Mouse (Mus musculus) lung, postnatal 4 days (tissue): ENCODE results near the gene Kcnk6.
A peak's percentile ranks its signal among the peaks of the same experiment; 100 is the strongest.

Experiments used
- DNase-seq, 2 experiments: peaks; one replicate each; pipeline ENCODE4 v3.0.0; 2021

Gene Kcnk6

GRCm38 (mm10) chr7:29232247-29233013, at the start of gene Kcnk6:
Gene Kcnk6, minus strand, starts transcription at chr7:29232515.
- peak; percentile 72 to 77 for DNase-seq

GRCm38 (mm10) chr7:29281201-29282073, 49.1 kb upstream of the Kcnk6 start, which contains the start of gene Spint2:
Gene Spint2, minus strand, starts transcription at chr7:29281912.
- DNase-seq: peak; percentile 89 to 93

DNA sequence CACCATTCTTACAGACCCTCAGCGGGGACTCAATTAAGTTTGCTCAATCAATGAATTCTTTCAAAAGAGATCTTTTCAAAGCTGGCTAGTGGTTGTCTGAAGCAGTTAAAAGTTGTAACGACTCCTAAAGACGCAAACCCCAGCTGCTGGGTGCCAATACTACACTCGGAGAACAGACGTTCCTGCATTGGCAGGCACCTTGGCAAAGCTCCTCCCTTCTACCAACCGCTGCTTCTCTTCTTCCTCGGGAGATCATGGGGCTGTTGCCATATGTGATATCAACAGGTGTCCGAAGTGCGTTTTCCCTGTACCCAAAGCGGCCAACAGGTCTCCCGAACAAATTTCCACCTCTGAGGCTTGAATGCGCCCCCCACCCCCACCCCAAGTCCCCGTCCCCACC, 48.5 kb upstream of the Kcnk6 start:
- no peak for DNase-seq

- DNase-seq: no peak
Observed at GRCm38 (mm10) chr7:29279924-29280323, 47.6 kb upstream of the Kcnk6 start.

DNA sequence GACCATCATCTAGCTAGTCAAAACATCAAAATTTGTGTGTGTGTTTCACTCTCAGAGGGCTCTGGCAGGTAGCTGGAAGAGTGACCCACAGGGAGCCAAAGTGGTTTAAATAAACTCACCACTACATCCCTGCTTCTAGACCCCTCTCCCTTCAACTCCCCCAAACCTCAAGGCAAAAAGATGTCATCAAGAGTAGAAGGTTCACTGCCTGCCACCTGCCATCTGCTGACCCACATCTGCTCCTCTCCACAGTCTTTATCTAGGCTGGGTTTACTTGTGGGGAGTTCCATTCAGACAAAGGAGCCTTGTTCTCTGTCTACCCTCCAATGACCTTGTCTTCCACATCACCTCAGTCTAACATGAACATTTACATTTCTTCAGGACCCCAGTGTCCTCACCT, 46.9 kb upstream of the Kcnk6 start:
- no peak for DNase-seq

DNA sequence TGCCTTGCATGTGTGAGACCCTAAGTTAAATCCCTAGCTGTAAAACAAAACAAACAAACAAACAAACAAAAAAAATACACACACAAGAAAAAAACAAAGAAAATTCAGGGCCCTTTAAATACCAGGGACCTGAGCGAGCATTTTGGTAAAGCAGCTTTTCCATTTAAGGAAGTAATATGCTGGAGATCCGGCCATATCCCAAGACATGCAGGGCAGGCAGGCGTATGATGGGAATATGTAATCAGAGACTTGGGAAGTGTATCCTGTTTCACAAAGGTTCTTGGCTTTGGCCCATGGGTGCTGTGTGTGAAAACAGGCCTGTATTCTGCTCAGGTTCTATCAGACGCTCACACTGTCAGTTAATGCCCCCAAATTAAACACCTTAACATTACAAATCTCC, 45.2 kb upstream of the Kcnk6 start:
- DNase-seq: no peak

GRCm38 (mm10) chr7:29276715-29277114, 44.4 kb upstream of the Kcnk6 start:
- DNase-seq: no peak

GRCm38 (mm10) chr7:29271687-29272465, 39.6 kb upstream of the Kcnk6 start:
- no peak for DNase-seq

GRCm38 (mm10) chr7:29270445-29270844, 38.1 kb upstream of the Kcnk6 start:
- DNase-seq: no peak

- DNase-seq: no peak
Observed at GRCm38 (mm10) chr7:29266931-29267330, 34.6 kb upstream of the Kcnk6 start.

DNA sequence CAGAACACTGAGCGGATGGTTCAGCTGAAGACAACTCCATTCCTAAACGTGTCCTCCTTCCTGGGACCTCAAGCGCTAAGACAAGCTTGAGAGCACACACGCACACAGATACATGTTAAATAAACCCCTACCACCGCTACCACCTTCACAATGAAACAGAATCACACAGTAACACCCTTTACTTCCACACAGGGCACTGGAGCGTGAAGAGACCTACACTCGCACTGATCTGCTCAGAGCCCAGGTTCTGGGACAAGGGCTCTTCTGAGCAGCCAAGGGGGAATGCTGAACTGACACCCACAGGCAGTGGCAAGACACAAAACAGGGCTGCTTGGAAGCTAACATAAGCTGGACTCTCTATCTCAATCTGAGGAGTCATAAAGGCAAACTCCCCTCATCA, 33.3 kb upstream of the Kcnk6 start:
- DNase-seq: no peak

- no peak for DNase-seq
Observed at GRCm38 (mm10) chr7:29263831-29264230, 31.5 kb upstream of the Kcnk6 start.

GRCm38 (mm10) chr7:29262151-29262550, 29.8 kb upstream of the Kcnk6 start:
- no peak for DNase-seq

DNA sequence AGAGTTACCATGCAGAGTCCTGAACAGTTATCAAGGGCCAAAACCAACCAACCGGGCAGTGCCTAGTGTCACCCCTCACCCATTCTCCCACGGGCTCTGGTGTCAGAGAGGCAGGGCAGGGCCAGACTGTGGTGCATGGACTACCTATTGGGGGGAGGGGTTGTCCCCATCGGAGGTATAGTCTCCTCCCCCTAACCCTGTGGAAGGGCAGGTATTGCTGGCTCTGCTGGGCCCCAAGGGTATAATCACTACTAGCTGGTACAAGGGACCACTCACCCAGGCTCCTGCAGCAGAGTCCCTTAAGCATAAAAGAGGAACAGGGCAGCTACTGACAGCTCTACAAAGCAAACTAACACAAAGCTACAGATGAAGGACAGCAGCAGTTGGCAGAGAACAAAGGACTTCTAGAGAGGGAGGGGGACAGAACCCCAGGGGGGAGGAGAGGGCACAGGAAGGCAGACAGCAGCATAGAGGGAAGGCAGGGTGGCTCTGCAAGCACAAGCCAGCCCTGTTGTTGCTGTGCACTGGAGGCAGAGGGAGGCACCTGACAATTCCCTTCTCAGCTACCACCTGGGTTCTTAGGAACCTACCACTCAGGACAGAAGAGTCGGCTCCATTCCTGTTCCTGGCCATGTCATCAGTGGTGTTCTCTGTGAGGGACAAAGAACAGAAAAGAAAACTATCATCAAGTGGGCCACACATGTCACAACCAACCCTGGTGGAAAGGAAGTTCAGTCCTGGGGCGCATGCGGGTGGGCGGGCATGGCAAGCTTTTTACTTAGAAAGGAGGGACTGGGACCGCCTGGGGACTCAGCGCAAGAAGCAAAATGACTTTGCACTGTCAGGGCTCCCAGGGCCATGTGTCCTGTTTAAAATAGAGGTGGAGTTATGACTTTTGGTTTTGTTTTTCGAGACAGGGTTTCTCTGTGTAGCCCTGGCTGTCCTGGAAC, 27.7 kb upstream of the Kcnk6 start:
- DNase-seq: no peak

- peak; percentile 80 to 87 for DNase-seq
Observed at GRCm38 (mm10) chr7:29257368-29257767, 25.1 kb upstream of the Kcnk6 start.

DNA sequence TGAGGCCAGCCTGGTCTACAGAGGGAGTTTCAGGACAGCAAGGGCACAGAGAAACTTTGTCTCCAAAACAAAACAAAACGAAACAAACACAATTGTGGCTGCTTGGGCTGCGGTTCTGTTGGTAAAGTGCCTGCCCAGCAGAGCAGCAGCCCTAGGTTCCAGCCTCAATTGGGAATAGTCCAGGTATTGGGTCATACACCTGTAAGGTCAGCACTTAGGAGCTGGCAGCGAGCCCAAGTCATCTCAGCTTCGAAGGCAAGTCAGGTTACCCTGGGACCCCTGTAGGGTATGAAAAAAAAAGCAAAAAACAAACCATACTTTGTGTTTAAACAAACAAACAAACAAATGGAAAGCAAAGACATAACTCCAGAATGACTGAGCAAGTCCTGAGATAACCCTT, 23.6 kb upstream of the Kcnk6 start:
- DNase-seq: no peak

- no peak for DNase-seq
Observed at GRCm38 (mm10) chr7:29253842-29254241, 21.5 kb upstream of the Kcnk6 start.

- no peak for DNase-seq
Observed at GRCm38 (mm10) chr7:29251166-29251565, 18.9 kb upstream of the Kcnk6 start.

- DNase-seq: peak; percentile 67 to 79
Observed at GRCm38 (mm10) chr7:29248261-29248841, 16.0 kb upstream of the Kcnk6 start, which contains the start of gene 2200002D01Rik. Gene 2200002D01Rik, minus strand, starts transcription at chr7:29248466.

GRCm38 (mm10) chr7:29247706-29248105, 15.4 kb upstream of the Kcnk6 start:
- peak; percentile 41 to 53 for DNase-seq

DNA sequence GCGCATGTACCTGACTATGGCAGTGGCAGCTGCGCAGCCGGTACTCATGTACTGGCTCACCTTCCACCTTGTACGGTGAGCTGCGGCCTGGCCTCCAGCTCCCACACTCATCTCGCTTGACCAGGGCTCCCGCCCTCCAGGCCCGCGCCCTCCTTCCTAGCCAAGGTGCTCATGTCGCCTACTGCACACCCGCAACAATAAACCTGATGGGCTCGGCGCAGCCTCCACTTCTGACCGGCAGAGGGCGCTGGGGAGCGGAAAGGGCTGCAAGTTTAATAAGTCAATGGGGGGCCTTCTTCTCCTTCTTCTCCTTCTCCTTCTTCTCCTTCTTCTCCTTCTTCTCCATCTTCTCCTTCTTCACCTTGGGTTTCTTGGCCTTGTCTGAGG, 15.0 kb upstream of the Kcnk6 start:
- peak; percentile 82 to 90 for DNase-seq
